Mouse (Mus musculus): ENCODE data around the gene Ehd1.
"Not testable (repeated sequence)": the region's sequence is repeated elsewhere in the genome, so short reads cannot be mapped to it uniquely, and the experiment has no call there.

Ehd1 gene

DNA sequence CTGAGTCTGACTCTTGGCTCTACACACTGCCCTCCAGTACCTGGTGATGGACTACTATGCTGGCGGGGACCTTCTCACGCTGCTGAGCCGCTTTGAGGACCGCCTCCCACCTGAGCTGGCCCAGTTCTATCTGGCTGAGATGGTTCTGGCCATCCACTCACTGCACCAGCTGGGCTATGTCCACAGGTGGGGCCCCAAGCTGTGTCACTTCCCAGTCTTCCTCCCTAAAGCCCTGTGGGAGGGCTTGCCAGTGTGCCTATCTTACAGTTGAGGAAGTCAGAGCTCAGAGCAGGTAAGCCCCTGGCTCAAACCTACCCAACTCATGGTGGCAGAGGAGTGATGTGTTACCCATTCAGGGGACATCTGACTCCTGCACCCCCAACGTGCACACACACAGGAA is 33.7 kb downstream of the Ehd1 start:
- no peaks in the 10 kb centered on the region for H3K36me3 ChIP-seq (ENCODE audit: control insufficient read depth, insufficient read depth, low read length, poor library complexity, severe bottlenecking)
- no peaks in the 10 kb centered on the region for H3K27me3 ChIP-seq (ENCODE audit: control insufficient read depth, insufficient read depth, low read length, poor library complexity, severe bottlenecking)
- no peak for DNase-seq (ENCODE audit: low read depth, low spot score)

DNA sequence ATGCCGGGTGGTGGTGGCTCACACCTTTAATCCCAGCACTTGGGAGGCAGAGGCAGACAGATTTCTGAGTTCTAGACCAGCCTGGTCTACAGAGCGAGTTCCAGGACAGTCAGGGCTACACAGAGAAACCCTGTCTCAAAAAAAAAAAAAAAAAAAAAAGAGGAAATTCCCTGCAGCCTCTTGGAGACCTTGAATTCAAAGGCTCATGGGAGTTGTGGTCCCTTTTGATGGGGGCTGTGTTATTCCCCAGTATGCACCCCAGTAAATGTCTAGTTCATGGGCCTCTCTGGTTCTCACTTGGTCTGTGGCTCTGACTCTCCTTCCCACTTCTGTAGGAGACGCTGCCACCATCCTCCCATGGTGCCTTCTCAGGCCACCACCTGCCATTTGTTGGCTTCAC is 35.3 kb downstream of the Ehd1 start:
- not testable (repeated sequence) for DNase-seq (ENCODE audit: low read depth, low spot score); H3K27me3 ChIP-seq (ENCODE audit: control insufficient read depth, insufficient read depth, low read length, poor library complexity, severe bottlenecking); H3K36me3 ChIP-seq (ENCODE audit: control insufficient read depth, insufficient read depth, low read length, poor library complexity, severe bottlenecking)

DNA sequence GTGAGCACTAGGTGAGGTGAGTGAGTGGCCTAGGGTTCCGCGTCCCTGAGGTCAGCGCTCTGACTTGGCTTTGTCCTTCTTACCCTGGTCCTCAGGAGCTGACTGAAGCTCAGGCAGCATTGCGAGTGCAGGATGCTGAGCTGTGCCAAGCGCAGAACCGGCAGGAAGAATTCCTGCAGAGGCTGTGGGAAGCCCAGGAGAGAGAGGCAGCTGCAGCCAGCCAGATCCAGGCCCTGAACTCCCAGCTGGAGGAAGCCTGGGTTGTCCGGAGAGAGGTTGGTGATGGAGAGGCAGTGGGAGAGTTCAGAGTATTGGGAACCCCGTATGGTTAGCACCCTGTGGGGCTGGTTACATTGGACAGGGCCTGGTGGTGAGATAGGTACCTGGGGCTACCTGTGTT is 37.3 kb downstream of the Ehd1 start:
- H3K36me3 ChIP-seq (ENCODE audit: control insufficient read depth, insufficient read depth, low read length, poor library complexity, severe bottlenecking), result 0 out of 2 replicates have a peak, but pooled peaks cover 1% of the 10 kb centered on the region
- H3K27me3 ChIP-seq (ENCODE audit: control insufficient read depth, insufficient read depth, low read length, poor library complexity, severe bottlenecking), result no peaks in the 10 kb centered on the region
- no peak for DNase-seq (ENCODE audit: low read depth, low spot score)

DNA sequence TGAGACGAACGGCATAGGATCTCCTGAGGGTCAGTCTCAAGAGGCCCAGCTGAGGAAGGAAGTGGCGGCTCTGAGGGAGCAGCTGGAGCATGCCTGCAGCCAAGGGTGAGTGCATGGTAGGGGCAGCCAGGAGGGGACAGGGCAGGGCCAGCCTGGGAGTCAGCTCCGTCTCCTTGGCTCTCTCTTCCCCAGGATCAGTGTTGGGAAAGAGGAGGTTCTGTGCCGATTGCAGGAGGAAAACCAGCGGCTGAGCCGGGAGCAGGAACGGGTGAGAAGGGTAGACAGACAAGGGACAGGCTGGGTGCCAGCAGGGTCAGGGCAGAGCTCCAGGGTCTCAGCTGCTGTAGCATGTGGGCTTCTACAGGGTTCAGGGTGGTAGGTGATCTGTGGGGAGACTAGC is 38.0 kb downstream of the Ehd1 start:
- no peak for DNase-seq (ENCODE audit: low read depth, low spot score)
- 0 out of 2 replicates have a peak, but pooled peaks cover 1% of the 10 kb centered on the region for H3K36me3 ChIP-seq (ENCODE audit: control insufficient read depth, insufficient read depth, low read length, poor library complexity, severe bottlenecking)
- no peaks in the 10 kb centered on the region for H3K27me3 ChIP-seq (ENCODE audit: control insufficient read depth, insufficient read depth, low read length, poor library complexity, severe bottlenecking)

DNA sequence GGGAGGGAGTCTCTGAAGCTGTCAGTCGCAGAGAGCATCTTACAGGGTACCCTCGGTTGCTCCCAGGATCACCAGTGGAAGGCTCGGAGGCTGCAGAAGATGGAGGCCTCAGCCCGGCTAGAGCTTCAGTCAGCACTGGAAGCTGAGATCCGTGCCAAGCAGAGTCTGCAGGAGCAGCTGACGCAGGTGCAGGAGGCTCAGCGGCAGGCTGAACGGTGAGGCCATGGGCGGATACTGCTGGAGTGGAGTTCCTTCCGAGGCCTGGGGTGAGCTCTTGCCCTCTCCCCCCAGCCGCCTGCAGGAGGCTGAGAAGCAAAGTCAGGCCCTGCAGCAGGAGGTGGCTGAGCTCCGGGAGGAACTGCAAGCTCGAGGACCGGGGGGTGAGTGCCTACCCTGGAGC is 39.0 kb downstream of the Ehd1 start:
- H3K27me3 ChIP-seq (ENCODE audit: control insufficient read depth, insufficient read depth, low read length, poor library complexity, severe bottlenecking), result no peaks in the 10 kb centered on the region
- 0 out of 2 replicates have a peak, but pooled peaks cover 1% of the 10 kb centered on the region for H3K36me3 ChIP-seq (ENCODE audit: control insufficient read depth, insufficient read depth, low read length, poor library complexity, severe bottlenecking)
- no peak for DNase-seq (ENCODE audit: low read depth, low spot score)

DNA sequence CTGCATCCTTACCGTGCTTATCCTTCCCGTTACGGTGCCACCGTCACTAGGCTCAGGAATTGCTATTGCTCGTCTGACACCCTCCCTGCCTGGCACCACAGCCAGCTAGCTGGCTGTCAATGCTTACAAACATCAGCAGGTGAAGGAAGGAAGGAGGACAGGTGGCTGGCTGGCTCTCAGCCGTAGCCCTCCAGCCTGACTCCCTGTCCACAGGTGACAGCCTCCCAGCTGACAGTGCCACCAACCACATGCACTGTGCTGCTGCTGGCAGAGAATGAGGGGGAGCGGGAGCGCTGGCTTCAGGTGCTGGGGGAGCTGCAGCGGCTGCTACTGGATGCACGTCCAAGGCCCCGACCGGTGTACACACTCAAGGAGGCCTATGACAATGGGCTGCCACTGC is 41.6 kb downstream of the Ehd1 start:
- no peak for DNase-seq (ENCODE audit: low read depth, low spot score)
- Histone ChIP-seq H3K27me3 (ENCODE audit: control insufficient read depth, insufficient read depth, low read length, poor library complexity, severe bottlenecking) (no peaks in the 10 kb centered on the region), H3K36me3 (ENCODE audit: control insufficient read depth, insufficient read depth, low read length, poor library complexity, severe bottlenecking) (peaks cover 1% of the 10 kb centered on the region; the same call in 1 of the 2 replicates)

DNA sequence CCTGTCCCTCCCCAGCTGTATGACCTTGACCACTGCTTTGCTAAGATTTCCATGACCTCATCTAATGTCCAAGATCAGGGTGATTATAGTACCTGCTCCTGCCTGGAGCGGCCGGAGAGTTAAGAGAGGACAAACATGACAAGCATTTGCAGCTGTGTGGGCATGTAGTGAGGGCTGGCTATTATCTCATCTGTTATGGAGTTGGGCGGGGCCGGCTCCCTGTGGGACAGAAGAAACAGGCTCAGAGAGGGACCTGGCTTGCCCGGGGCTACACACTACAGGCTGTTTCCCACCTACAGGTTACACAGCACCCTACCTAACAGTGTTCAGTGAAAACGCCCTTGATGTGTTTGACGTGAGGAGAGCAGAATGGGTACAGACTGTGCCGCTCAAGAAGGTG is 44.8 kb downstream of the Ehd1 start:
- Histone ChIP-seq H3K36me3 (ENCODE audit: control insufficient read depth, insufficient read depth, low read length, poor library complexity, severe bottlenecking) (peaks cover 1% of the 10 kb centered on the region; the same call in 1 of the 2 replicates), H3K27me3 (ENCODE audit: control insufficient read depth, insufficient read depth, low read length, poor library complexity, severe bottlenecking) (no peaks in the 10 kb centered on the region)
- DNase-seq (ENCODE audit: low read depth, low spot score), result no peak

DNA sequence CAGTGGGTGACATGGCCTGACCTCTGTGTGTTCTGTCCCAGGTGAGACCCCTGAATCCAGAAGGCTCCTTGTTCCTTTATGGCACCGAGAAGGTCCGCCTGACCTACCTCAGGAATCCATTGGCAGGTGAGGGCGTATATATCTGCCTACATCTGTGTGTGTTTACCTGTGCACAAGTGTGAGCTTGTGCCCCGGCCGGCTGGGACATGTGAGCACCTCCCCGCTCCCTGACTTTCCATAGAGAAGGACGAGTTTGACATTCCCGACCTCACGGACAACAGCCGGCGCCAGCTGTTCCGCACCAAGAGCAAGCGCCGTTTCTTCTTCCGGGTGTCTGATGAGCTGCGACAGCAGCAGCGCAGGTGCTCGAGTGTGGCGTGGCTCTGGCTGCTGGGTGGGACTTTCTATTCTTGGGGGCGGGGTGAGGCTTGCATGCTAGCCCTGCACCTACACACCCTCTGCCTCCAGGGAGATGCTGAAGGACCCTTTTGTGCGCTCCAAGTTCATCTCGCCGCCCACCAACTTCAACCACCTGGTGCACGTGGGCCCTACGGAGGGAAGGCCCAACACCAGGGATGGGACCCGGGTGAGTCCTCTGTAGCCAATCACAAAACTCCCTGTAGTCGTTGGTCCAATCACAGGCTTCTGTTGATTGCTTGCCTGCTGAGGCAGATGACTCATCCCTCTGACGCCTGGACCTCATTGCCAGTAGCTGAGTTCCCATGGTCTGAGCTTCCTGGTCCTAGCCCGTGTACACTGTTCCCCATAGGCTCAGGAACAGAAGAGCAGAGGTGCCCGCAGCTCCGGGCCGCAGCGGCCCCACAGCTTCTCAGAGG is 45.5 kb downstream of the Ehd1 start:
- DNase-seq (ENCODE audit: low read depth, low spot score), result no peak
- Histone ChIP-seq H3K36me3 (ENCODE audit: control insufficient read depth, insufficient read depth, low read length, poor library complexity, severe bottlenecking) (peaks cover 1% of the 10 kb centered on the region; the same call in 1 of the 2 replicates), H3K27me3 (ENCODE audit: control insufficient read depth, insufficient read depth, low read length, poor library complexity, severe bottlenecking) (no peaks in the 10 kb centered on the region)

DNA sequence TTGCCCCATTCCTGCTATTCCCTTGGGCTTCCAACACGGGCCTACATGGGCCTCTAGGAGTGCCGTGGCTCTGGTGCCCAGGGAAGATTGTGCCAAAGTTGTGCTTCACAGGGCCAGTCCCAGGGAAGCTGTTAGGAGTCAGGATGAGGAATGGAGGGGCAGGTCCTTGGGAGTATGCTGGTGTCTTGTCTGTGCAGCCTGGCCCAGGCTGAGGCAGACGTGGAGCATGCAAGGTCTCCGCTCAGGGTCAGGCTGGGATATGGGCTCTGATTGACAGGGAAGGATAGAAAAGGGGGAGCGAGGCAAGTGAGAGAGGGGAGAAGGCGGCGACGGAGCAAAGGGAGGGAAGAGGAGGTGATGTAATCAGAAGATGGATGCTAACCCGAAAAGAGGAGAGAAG is 48.2 kb downstream of the Ehd1 start:
- no peak for DNase-seq (ENCODE audit: low read depth, low spot score)
- H3K27me3 ChIP-seq (ENCODE audit: control insufficient read depth, insufficient read depth, low read length, poor library complexity, severe bottlenecking), result no peaks in the 10 kb centered on the region
- H3K36me3 ChIP-seq (ENCODE audit: control insufficient read depth, insufficient read depth, low read length, poor library complexity, severe bottlenecking), result no peaks in the 10 kb centered on the region; the same call in 1 of the 2 replicates

DNA sequence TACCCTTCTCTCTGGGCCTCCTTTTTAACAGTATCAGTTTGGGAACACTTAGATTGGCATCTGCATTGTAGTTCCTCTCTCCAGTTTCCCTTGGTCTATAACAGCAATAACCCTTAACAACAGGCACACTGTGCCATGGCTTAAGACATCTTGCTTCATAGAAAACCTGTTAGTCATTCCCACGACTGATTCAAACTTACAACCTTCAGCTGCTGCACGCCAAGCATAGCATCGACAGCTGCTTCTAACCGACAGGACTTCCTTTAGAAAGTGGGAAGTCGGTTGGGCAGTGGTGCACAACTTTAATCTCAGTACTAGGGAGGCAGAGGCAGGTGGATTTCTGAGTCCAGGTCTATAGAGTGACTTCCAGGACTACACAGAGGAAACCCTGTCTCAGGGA is 54.7 kb downstream of the Ehd1 start:
- no peaks in the 10 kb centered on the region for H3K36me3 ChIP-seq (ENCODE audit: control insufficient read depth, insufficient read depth, low read length, poor library complexity, severe bottlenecking)
- H3K27me3 ChIP-seq (ENCODE audit: control insufficient read depth, insufficient read depth, low read length, poor library complexity, severe bottlenecking), result no peaks in the 10 kb centered on the region
- peak; percentile 49 for DNase-seq (ENCODE audit: low read depth, low spot score)

DNA sequence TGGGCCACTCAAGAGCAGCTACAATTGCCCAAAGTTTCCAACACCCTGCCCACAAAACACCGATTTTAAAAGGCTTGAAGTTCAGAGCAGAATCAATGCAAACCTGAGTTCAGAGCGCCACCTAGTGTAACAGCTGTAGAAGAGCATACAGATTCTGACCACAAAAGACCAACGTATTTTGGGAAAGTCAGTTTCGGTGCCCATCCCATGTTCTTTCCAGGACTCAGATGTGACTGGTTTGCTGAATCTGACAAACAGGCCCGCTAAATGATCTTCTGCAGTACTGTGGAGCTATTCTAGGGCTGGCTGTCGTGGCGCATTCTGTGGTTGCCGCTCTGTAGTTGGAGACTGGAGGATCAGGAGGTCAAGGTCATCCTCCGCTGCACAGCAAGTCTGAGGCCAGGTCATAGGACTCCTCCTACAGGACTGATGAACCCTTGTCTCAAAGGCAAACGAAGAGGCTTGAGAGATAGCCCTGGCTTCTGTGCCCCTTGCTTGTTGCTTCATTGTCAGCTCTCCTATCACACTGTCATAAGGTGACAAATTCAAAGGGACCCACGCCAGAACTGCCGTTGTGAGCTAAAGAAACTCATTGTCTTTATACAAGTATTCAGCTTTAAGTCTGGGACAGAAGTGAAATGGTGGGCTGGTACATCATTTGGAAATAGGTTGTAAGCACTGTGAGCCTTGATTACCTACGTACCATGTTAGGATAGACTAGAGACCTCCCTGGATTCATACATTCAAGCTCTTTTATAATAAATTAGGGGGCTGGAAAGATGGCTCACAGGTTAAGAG is 55.4 kb downstream of the Ehd1 start:
- H3K36me3 ChIP-seq (ENCODE audit: control insufficient read depth, insufficient read depth, low read length, poor library complexity, severe bottlenecking), result no peaks in the 10 kb centered on the region
- peak; percentile 87 for DNase-seq (ENCODE audit: low read depth, low spot score)
- no peaks in the 10 kb centered on the region for H3K27me3 ChIP-seq (ENCODE audit: control insufficient read depth, insufficient read depth, low read length, poor library complexity, severe bottlenecking)

DNA sequence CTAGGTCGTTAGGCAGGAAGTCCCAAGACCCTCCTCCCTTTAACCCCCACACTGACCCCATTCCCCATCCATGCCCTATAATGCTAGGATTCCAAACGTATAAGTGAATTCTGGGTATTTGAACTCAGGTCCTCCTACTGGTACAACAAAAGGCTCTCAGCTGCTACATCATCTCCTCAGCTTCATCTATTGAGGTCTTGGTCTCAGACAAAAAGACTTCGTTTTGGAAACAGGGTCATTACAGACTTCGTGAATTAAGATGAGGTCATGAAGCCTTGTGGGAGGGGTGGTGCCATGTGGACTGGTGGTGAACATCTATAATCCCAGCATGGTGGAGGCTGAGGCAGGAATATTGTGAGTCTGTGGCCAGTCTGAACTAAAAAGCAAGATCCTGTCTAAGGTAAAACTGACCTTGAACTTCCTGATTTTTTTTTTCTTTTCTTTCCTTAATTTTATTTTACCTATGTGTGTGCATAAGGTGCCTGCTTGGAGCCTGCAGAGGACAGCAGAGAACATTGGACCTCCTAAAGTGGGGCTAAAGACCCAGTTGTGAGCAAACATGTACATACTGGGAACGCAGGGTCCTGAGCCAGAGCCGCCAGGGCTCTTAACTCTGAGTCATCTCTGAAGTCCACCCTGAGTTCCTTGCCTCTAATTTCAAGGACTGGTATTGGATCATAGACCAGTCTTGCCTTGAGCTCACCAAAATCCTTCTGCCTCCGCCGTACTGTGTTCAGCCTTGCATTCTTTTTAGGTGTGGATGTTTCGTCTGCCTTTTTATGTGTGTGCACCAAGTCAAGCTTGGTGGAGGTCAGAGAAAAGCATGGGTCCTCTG is 57.5 kb downstream of the Ehd1 start:
- Histone ChIP-seq H3K36me3 (ENCODE audit: control insufficient read depth, insufficient read depth, low read length, poor library complexity, severe bottlenecking) (peaks cover 3% of the 10 kb centered on the region; the same call in 1 of the 2 replicates), H3K27me3 (ENCODE audit: control insufficient read depth, insufficient read depth, low read length, poor library complexity, severe bottlenecking) (no peaks in the 10 kb centered on the region)
- no peak for DNase-seq (ENCODE audit: low read depth, low spot score)

DNA sequence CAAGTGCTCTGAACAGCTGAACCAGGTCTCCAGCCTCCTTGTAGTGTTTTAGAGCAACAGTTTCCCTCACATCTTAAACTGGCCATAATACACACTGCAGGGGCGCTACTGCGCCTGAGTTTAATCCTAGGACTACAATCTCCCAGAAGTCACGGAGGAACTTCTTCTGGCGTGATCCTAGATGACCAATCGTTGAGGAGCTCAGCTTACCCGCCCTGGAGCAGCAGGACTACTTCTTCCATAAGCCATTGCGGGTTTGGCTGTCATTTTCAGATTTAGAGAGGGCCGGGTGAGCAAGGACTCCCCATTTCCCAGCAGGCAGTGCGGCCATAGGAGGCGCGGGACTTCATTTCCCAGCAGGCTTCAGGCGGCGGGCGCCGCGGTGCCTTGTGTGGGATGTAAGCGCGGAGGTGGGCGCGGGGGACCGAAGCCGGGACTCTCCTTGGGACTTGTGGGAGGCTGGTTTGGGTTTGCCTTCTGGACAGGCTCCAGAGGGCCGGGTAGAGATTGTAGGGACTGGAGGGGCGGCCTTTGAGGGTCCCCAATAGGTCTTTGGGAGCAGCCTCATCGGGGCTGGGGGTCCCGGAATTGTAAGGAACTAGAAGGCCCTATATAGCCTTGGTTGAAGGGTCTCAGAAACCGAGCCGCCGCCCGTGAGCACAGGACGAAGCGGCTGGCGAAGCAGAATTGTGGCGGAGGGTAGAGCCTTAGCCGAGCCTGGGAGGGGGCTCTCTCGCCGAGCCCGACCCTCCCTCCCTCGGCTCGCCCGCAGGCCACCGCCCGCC is 58.3 kb downstream of the Ehd1 start, which contains the start of gene Men1:
Gene Men1 (plus strand): TSS at position 307 of the 785 bp plus-strand sequence.
- DNase-seq (ENCODE audit: low read depth, low spot score), result peak; percentile 91
- H3K27me3 ChIP-seq (ENCODE audit: control insufficient read depth, insufficient read depth, low read length, poor library complexity, severe bottlenecking), result no peaks in the 10 kb centered on the region
- peaks cover 3% of the 10 kb centered on the region; the same call in 1 of the 2 replicates for H3K36me3 ChIP-seq (ENCODE audit: control insufficient read depth, insufficient read depth, low read length, poor library complexity, severe bottlenecking)

DNA sequence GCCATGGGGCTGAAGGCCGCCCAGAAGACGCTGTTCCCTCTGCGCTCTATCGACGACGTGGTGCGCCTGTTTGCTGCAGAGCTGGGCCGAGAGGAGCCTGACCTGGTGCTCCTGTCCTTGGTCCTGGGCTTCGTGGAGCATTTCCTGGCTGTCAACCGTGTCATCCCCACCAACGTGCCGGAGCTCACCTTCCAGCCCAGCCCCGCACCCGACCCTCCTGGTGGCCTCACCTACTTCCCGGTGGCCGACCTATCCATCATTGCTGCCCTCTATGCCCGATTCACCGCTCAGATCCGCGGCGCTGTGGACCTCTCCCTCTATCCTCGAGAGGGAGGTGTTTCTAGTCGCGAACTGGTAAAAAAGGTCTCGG is 58.9 kb downstream of the Ehd1 start:
- Histone ChIP-seq H3K36me3 (ENCODE audit: control insufficient read depth, insufficient read depth, low read length, poor library complexity, severe bottlenecking) (peaks cover 3% of the 10 kb centered on the region; the same call in 1 of the 2 replicates), H3K27me3 (ENCODE audit: control insufficient read depth, insufficient read depth, low read length, poor library complexity, severe bottlenecking) (no peaks in the 10 kb centered on the region)
- no peak for DNase-seq (ENCODE audit: low read depth, low spot score)

All from splenic B cell, adult 2 months (primary cell).